Mouse (Mus musculus): ENCODE measurements around the gene Xrcc4. TPM values are rescaled to one million over a fixed set of nuclear protein-coding genes. Genes with fewer than 3 reads are reported as not detected.
"Not testable (repeated sequence)": the region's sequence is repeated elsewhere in the genome, so short reads cannot be mapped to it uniquely, and the experiment has no call there.

The Xrcc4 gene
- polyA plus RNA-seq, 1 experiment = 12.3 TPM

GRCm38 (mm10) chr13:89812169-89812568, 277.2 kb downstream of the Xrcc4 start:
- H3K4me1 ChIP-seq (ENCODE audit: control insufficient read depth, insufficient read depth, insufficient read length, low read length) = no peaks in the 10 kb centered on the region
- no peak overlapping the region for H3K4me3 ChIP-seq (ENCODE audit: insufficient read depth, low read depth, low read length)
- H3K27ac ChIP-seq (replicated peaks; ENCODE audit: low read depth, low read length) = no peak overlapping the region

DNA sequence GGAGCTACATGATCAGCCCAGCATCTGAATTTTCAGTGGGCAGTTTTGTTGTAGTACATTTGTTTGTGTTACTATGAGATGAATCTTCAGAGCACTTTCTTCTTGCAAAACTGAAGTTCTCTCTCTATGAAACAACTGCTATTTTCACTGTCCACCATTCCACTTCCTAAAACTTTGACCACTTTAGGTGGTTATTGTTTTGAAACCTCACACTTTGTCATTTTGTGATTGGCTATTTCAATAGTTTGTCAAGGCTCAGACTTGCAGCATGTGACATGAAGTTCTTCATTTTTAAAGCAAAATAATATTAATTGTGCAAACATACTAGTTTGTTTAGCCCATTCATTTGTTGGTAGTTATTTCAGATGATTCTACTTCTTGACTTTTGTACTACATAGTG, 280.4 kb downstream of the Xrcc4 start:
- H3K27ac ChIP-seq (replicated peaks; ENCODE audit: low read depth, low read length) = no peak overlapping the region
- H3K4me3 ChIP-seq (ENCODE audit: insufficient read depth, low read depth, low read length) = no peak overlapping the region
- no peaks in the 10 kb centered on the region for H3K4me1 ChIP-seq (ENCODE audit: control insufficient read depth, insufficient read depth, insufficient read length, low read length)

DNA sequence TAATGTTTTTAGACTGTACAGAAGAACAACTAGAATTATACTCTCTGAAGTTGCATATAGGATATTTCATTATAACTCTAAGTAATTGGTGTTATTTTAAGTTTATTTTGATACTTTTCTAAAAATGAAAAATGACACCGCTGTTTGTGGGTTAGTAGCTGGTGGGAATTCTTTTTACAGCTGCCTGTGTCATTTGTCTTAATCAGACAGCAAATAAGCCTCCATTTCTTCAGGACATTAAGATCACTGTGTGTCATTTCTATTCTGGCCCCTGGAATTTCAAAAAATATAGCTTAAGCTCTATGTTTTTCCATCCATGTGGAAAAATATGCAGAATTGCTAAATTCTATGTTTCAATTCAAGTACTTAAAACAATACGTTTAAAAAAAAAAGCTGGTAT, 287.5 kb downstream of the Xrcc4 start:
- Histone ChIP-seq H3K4me1 (ENCODE audit: control insufficient read depth, insufficient read depth, insufficient read length, low read length) (no peaks in the 10 kb centered on the region), H3K4me3 (ENCODE audit: insufficient read depth, low read depth, low read length) (no peak overlapping the region), H3K27ac (replicated peaks; ENCODE audit: low read depth, low read length) (no peak overlapping the region)

DNA sequence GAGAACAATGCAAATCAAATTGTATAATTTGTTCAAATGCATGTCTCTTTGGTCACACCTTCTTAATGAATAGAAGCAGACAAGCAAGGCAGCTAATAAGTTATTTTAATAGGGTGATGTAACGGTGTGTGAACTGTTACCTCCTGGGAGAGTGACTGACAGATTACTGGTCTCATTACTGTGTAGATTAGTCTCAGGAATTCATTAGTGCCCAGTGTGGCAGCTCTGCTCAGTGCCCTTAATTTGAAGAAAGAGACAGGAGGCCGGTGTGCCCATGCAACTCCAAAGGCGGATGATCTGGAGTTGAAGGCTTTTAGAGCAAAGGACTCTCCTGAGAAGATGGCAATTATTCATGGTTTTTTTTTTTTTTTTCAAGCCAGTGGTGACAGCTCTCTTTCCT, 291.7 kb downstream of the Xrcc4 start:
- Histone ChIP-seq H3K4me3 (ENCODE audit: insufficient read depth, low read depth, low read length) (no peak overlapping the region), H3K27ac (replicated peaks; ENCODE audit: low read depth, low read length) (no peak overlapping the region), H3K4me1 (ENCODE audit: control insufficient read depth, insufficient read depth, insufficient read length, low read length) (no peaks in the 10 kb centered on the region)

- Histone ChIP-seq H3K4me3 (ENCODE audit: insufficient read depth, low read depth, low read length) (no peak overlapping the region), H3K27ac (replicated peaks; ENCODE audit: low read depth, low read length) (no peak overlapping the region), H3K4me1 (ENCODE audit: control insufficient read depth, insufficient read depth, insufficient read length, low read length) (no peaks in the 10 kb centered on the region)
These were observed 297.9 kb downstream of the Xrcc4 start for GRCm38 (mm10) chr13:89791475-89791874.

- Histone ChIP-seq H3K4me1 (ENCODE audit: control insufficient read depth, insufficient read depth, insufficient read length, low read length) (no peaks in the 10 kb centered on the region), H3K27ac (replicated peaks; ENCODE audit: low read depth, low read length) (no peak overlapping the region), H3K4me3 (ENCODE audit: insufficient read depth, low read depth, low read length) (no peak overlapping the region)
These were observed 306.5 kb downstream of the Xrcc4 start for GRCm38 (mm10) chr13:89782886-89783285.

GRCm38 (mm10) chr13:89780276-89780675, 309.1 kb downstream of the Xrcc4 start:
- no peaks in the 10 kb centered on the region for H3K4me1 ChIP-seq (ENCODE audit: control insufficient read depth, insufficient read depth, insufficient read length, low read length)
- H3K4me3 ChIP-seq (ENCODE audit: insufficient read depth, low read depth, low read length) = no peak overlapping the region
- no peak overlapping the region for H3K27ac ChIP-seq (replicated peaks; ENCODE audit: low read depth, low read length)

- Histone ChIP-seq H3K4me3 (ENCODE audit: insufficient read depth, low read depth, low read length) (no peak overlapping the region), H3K4me1 (ENCODE audit: control insufficient read depth, insufficient read depth, insufficient read length, low read length) (no peaks in the 10 kb centered on the region), H3K27ac (replicated peaks; ENCODE audit: low read depth, low read length) (no peak overlapping the region)
These were observed 310.0 kb downstream of the Xrcc4 start for GRCm38 (mm10) chr13:89779208-89779911.

DNA sequence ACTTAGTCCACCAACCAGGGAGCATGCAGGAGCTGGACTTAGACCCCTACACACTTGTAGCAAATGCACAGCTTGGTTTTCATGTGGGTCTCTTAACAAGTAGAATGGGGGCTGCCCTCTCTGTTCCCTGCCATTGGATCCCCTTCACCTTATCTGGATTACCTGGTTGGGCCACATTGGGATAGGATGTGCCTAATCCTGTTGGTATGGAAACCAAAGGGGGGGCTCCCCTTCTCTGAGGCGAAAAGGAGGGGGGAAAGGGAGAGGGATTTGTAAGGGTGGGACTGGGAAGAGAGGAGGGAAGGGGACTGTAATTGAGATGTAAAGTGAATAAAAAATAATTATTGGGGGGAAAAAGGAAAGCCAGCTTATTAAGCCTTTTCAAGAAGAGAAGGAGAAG, 311.6 kb downstream of the Xrcc4 start:
- H3K4me1 ChIP-seq (ENCODE audit: control insufficient read depth, insufficient read depth, insufficient read length, low read length) = no peaks in the 10 kb centered on the region
- H3K27ac ChIP-seq (replicated peaks; ENCODE audit: low read depth, low read length) = no peak overlapping the region
- no peak overlapping the region for H3K4me3 ChIP-seq (ENCODE audit: insufficient read depth, low read depth, low read length)

- H3K4me1 ChIP-seq (ENCODE audit: control insufficient read depth, insufficient read depth, insufficient read length, low read length) = no peaks in the 10 kb centered on the region
- H3K27ac ChIP-seq (replicated peaks; ENCODE audit: low read depth, low read length) = no peak overlapping the region
- no peak overlapping the region for H3K4me3 ChIP-seq (ENCODE audit: insufficient read depth, low read depth, low read length)
These were observed 312.3 kb downstream of the Xrcc4 start for GRCm38 (mm10) chr13:89777146-89777545.

DNA sequence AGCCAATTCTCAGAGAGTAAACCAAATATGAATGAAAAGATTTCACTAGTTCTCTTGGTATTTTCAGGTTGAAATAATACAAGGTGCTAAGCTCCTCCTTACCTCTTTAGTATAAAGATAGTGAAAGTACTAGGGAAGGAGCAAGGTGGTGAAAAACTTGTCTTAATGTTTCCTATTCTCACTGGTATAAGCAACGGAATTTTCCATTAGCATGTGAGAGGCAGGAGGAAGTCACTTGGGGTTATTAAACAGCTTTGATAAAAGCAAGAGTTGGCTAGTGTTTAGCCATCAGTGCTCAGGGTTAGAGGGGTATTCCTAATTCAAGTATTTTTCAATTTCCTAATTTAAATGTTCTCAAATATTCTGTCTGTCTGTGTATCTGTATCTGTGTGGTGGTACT, 322.9 kb downstream of the Xrcc4 start:
- Histone ChIP-seq H3K27ac (replicated peaks; ENCODE audit: low read depth, low read length) (no peak overlapping the region), H3K4me1 (ENCODE audit: control insufficient read depth, insufficient read depth, insufficient read length, low read length) (no peaks in the 10 kb centered on the region), H3K4me3 (ENCODE audit: insufficient read depth, low read depth, low read length) (no peak overlapping the region)

DNA sequence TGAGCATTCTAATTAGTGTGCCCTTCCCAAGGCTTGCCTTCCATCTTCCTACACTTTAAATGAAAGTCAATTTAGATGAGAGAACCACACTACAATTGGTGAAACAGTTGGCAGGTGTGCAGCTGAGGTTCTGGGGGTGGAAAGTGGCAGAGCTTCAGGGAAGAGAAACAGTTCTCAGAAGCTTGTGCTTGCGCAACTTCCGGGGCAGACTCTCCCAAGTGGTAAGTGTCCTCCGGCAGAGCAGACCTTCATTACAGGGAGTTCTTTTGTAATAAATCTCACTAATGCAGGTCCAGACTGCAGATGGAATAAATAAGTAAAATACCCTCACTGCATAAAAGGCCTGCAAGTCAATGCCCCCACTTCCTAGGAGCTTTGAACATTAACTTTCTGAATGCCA, 323.4 kb downstream of the Xrcc4 start:
- no peak overlapping the region for H3K4me3 ChIP-seq (ENCODE audit: insufficient read depth, low read depth, low read length)
- H3K27ac ChIP-seq (replicated peaks; ENCODE audit: low read depth, low read length) = no peak overlapping the region

GRCm38 (mm10) chr13:89762339-89762738, 327.1 kb downstream of the Xrcc4 start:
- H3K27ac ChIP-seq (replicated peaks; ENCODE audit: low read depth, low read length) = no peak overlapping the region
- H3K4me1 ChIP-seq (ENCODE audit: control insufficient read depth, insufficient read depth, insufficient read length, low read length) = no peaks in the 10 kb centered on the region
- no peak overlapping the region for H3K4me3 ChIP-seq (ENCODE audit: insufficient read depth, low read depth, low read length)

More for the DNA sequence above, 323.4 kb downstream of the Xrcc4 start:
- no peaks in the 10 kb centered on the region for H3K4me1 ChIP-seq (ENCODE audit: control insufficient read depth, insufficient read depth, insufficient read length, low read length)

DNA sequence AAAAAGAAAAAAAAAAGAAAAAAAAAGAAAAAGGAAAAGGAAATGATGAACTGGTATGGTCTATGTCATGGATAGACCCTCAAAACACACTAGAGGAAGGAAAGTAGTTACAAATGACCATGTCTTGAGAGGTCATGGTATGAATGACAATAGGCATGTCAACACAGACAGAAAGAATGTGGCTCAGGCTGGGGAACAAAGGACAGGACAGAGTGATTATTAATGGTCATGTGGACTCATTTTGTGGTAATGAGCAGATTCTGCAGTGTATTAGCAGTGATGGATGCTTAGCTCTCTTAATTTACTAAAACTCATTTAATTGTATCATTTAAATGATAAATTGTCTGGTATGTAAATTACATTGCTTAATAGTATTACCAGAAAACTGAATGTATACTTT, 333.1 kb downstream of the Xrcc4 start:
- no peak overlapping the region for H3K27ac ChIP-seq (replicated peaks; ENCODE audit: low read depth, low read length)

DNA sequence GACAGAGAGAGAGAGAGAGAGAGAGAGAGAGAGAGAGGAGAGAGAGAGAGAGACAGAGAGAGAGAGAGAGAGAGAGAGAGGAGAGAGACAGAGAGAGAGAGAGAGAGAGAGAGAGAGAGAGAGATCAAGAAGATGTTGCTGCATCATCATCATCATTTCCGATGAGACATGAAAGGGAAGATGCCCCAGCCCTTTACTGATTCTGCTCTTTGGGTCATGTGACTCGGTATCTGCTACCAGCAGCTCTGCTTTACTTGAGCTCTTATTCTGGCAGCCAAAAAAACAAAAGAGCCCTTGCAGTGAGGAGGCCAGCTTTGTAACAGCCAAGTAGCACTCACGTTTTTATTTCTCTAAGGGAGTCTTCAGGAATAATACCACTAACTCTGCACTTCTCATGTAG, 338.8 kb downstream of the Xrcc4 start:
- not testable (repeated sequence) for H3K4me1 ChIP-seq (ENCODE audit: control insufficient read depth, insufficient read depth, insufficient read length, low read length); H3K4me3 ChIP-seq (ENCODE audit: insufficient read depth, low read depth, low read length); H3K27ac ChIP-seq (replicated peaks; ENCODE audit: low read depth, low read length)

More for the DNA sequence above, 333.1 kb downstream of the Xrcc4 start:
- no peaks in the 10 kb centered on the region for H3K4me1 ChIP-seq (ENCODE audit: control insufficient read depth, insufficient read depth, insufficient read length, low read length)
- no peak overlapping the region for H3K4me3 ChIP-seq (ENCODE audit: insufficient read depth, low read depth, low read length)

DNA sequence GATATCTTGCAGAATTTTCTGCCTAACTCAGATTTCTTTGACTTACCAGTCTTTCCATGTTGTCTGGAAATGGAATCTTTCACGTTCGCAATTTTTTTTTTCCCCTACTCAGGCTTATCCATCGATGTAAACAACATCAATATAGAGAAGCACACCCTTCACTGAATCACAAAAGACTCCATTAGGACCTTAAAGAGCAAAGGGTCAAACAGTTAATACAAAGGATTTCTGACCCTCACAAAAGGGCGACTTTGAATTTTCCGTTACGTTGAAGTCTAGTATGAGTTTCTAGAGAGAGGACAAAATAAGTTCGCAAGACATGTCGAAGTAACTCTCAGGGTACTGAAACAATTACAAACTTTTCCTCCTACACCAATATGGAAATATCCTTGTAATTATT, 346.2 kb downstream of the Xrcc4 start:
- no peak overlapping the region for H3K4me3 ChIP-seq (ENCODE audit: insufficient read depth, low read depth, low read length)
- peaks cover 4% of the 10 kb centered on the region; the same call in 1 of the 2 replicates for H3K4me1 ChIP-seq (ENCODE audit: control insufficient read depth, insufficient read depth, insufficient read length, low read length)
- no peak overlapping the region for H3K27ac ChIP-seq (replicated peaks; ENCODE audit: low read depth, low read length)
